Mouse (Mus musculus) spleen, postnatal 10 days (tissue): ENCODE measurements around the gene Pmvk.

Experiments
- DNase-seq, 2 experiments: peaks; one replicate each; pipeline ENCODE4 v3.0.0; 2021 to 2022; ENCODE audit warnings: low spot score in 2 of 2

The Pmvk gene

GRCm38 (mm10) chr3:89454401-89455177 lies at the start of gene Pmvk:
TSS of gene Pmvk (plus strand) at chr3:89454541.
- DNase-seq, result no peak

DNA sequence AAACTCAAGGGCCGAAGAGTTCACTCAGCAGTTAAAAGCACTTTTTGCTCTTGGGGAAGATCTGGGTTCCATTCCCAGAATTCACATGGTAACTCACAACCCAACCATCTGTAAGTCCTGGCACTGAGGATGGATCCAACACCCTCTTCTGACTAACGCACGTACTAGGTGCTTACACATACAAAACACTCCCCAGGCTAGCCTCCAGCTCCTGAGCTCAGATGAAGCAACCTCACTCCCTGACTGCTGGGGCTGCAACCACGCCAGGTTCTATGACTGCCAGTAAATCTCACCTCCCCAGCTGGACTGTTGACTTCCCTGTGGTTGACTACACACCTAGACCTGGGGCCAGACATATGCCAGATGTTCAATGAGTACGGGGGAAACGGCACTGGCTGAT lies 47.5 kb upstream of the Pmvk start:
- no peak for DNase-seq

- no peak for DNase-seq
Measured at GRCm38 (mm10) chr3:89408448-89408847, 45.9 kb upstream of the Pmvk start.

- no peak for DNase-seq
Measured at GRCm38 (mm10) chr3:89409701-89410100, 44.6 kb upstream of the Pmvk start.

GRCm38 (mm10) chr3:89410864-89411263 lies 43.5 kb upstream of the Pmvk start:
- no peak for DNase-seq

GRCm38 (mm10) chr3:89411490-89412393 lies 42.6 kb upstream of the Pmvk start, which contains the start of gene Flad1:
TSS of gene Flad1 (minus strand) at chr3:89411870.
- DNase-seq, result peak; percentile 95 to 99

- no peak for DNase-seq
Measured at GRCm38 (mm10) chr3:89416158-89416557, 38.2 kb upstream of the Pmvk start.

DNA sequence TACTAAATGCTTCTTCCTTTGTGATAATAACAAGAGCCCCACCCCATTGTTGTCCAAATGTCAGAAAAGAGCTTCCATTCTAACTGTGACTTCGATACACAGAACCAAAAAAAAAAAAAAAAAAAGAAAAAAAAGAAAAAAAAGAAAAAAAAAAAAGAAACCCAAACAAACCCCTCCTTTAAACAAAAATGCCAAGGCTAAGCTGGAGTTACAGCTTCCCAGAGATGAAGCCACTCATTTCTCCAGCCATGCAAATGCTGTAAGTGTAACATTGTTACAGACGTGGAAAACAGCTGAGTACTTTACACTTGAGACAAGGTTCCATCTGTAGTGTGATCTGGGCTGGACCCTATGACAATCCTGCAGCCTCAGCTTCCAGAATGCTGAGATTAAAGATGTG lies 37.2 kb upstream of the Pmvk start:
- DNase-seq, result no peak

DNA sequence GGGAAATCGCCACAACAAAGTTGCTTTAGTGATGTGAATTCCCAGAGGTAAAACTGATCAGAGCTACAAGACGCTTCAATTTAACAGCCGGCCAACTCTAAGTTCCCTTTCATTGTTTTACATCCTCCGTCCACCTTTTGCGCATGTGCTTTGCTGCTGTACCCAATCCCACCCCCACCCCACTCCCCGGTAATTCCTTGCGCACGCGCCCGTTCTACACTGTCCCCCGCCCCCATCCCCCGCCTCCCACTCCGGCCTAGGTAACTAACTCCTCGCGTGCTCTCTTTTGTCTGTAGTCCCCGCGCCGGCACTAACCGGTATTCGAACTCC lies 36.5 kb upstream of the Pmvk start:
- DNase-seq, result no peak

DNA sequence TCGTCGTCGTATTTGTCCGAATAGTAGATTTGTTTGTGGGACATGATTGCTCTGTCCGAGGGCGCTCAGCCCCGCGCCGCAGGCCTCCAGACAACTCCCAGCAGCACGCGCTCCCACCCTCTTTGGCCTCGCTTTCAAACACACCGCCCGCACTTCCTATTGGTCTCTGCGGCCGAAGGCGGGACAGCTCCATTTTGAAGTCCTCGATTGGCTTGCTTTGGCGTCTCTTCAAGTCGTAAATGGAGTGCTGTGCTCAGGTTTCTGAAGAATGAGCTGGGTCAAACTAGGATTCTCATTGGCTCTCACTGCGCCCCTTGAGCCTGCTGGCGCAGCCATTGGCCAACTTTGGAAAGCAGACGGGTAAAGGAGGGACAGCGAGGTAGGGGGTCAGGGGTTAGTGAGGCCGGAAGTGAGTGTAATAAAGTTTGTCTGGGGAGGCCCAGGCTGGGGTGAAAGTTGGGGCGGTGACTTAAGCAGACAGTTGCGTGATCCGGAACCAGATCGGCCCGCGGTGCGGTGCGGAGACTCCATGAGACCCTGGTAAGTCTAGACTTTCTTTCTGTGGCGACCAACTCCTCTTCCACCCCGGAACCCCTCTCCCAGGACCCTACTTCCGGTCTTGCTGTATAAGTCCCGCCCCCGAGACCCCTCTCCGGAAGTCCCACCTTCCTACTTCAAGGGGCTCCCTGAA lies 36.0 kb upstream of the Pmvk start, which contains the start of the genes Cks1b and Shc1:
Cks1b (minus strand) TSS at position 214 of the 691 bp plus-strand sequence.
Shc1 (plus strand) TSS at position 274 of the 691 bp plus-strand sequence.
- DNase-seq, result peak; percentile 86 to 93

DNA sequence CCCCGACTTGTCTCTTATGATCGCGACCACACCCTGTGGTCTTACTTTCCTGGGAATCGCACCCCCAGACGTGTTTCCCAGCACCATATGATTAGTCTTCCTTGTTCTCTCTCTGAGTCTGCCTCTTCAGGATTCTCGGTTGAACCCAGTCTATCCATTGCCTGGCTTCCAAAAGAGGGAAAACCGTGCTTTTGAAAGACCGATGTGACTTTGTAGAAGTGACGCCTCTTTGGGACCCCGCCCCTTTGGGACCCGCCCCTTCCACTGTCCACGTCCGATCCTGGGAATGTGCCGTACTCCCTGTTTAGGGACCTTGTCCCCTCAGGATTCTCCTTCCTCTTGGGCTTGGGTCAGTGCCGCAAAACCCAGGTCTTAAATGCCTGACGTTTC lies 35.5 kb upstream of the Pmvk start:
- DNase-seq, result peak in 1 of 2 experiments; percentile 76

DNA sequence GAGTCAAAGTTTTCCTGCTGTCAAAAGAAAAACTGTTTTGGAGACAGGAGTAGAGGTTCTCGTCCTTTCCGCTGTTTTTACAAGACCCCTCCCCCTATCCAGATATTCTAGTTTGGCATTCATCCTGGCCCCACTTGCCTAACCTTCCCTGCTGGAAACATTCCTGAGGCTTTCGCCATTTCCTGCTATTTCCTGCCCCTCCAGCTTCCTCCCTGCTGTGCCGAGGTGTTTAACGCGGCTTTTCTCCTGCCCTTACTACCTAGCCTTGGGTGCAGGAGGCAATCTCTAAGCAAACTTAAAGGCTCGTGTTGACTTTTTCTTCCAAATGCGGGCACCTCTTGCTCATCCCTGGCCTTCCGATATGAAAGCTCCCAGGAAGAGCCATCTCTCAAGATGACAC lies 34.8 kb upstream of the Pmvk start:
- no peak for DNase-seq

- no peak for DNase-seq
Measured at GRCm38 (mm10) chr3:89419981-89420380, 34.4 kb upstream of the Pmvk start.

DNA sequence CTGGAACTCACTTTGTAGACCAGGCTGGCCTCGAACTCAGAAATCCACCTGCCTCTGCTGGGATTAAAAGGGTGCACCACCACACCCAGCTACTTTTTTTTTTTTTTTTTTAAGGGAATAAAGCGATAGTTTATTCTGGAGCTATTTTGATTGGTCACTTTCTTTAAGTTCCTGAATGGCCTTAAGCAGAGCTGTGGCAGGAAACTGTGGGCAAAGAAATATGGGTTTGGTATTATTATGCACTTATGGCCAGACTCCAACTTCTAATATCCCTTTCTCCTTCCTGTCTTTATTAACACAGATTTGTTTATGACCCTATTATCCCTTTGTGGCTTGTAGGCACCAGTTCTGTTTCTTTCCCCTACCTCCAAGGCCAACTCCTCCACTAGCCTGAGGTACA lies 33.9 kb upstream of the Pmvk start:
- no peak for DNase-seq

DNA sequence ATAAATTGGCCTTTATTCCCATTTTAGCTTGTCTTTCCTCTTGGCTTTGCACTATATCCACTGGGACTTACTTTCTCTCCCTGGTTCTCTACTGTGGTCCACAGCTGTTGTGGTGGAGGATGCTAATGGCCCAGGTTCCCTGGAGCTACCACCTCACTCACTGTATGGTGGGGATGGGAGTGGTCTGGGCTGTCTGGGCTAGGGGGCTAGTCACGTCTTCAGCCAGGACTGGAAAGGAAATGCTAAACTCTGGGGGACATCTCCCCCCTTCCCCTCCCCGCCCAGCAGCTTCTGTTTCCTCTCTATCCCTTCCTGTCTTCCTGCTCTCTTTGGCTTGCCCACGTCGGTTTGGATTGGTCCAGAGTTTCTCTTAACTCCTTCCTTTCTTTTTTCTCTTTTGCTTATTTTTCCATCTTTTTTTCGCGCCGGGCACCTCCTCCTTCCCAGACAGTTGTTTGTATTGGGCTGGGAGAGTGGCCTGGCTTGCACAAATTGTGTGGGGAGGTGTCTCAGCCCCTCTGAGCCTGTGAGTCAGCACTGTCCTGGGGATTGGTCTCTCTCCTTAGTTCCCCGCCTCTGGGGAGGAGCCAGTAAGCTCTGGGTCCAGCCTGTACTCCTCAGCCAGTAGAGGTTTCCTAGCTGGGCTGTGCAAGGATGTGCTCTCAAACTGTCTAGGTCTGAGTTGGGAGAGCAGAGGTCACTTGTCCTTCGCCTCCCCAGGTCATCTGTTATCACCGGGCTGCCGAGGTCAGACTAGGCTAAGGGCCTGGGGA lies 33.2 kb upstream of the Pmvk start:
- peak; percentile 61 to 79 for DNase-seq

GRCm38 (mm10) chr3:89421810-89422473 lies 32.4 kb upstream of the Pmvk start:
- peak in 1 of 2 experiments; percentile 36 for DNase-seq

- no peak for DNase-seq
Measured at GRCm38 (mm10) chr3:89422556-89423205, 31.7 kb upstream of the Pmvk start.

GRCm38 (mm10) chr3:89424416-89425140 lies 29.8 kb upstream of the Pmvk start:
- no peak for DNase-seq

DNA sequence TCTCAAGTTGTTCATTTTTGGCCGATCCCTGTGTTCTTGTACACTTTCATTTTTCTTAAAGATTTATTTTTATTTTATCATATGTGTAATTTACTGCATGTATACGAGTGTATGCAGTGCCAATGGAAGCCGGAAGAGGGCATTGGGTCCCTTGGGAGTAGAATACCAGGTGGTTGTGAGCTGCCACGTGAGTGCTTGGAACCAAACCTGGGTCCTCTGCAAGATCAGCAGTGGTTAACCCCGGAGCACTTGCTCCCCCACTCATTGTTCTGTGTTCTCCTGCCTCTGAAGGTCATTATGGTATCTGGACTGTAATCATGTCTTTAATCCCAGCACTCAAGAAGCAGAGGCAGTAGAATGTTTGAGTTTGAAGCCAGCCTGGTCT lies 29.2 kb upstream of the Pmvk start:
- DNase-seq, result no peak

DNA sequence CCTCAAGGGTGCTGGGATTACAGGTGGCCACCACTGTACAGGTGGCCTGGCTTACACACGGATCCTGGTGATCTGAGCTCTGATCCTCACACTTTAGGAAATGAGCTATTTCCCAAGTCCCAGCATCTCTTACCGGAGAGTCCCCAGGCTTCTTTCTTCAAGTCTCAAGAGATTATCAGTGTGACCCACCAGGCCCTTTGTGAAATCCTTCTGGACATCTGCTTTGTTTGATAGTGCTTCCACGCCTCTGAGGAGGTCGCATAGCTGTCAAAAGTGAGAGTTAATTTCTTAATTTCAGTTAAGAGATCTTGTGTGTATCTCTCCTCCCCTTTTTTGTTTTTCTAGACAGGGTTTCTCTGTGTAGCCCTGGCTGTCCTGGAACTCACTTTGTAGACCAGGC lies 28.5 kb upstream of the Pmvk start:
- no peak for DNase-seq
